Mouse (Mus musculus) hindbrain, embryonic 13.5 days (tissue): ENCODE measurements around the gene Hacd2. TPM values are rescaled to one million over a fixed set of nuclear protein-coding genes. Genes with fewer than 3 reads are reported as not detected.

Source experiments
- ATAC-seq: fragments of 200-750 bp; cut with Nextera tagmentation; 2 replicates; pipeline ENCODE4 v1.8.0; 2017; ENCODE audit warnings: moderate TSS enrichment; ENCODE audit not compliant: low FRiP score
- H3K27ac ChIP-seq: fragments of 300-500 bp; sonication (generic); 2 replicates; pipeline ENCODE4 v1.5.1; 2015; ENCODE audit warnings: inconsistent platforms, mild to moderate bottlenecking, moderate library complexity
- H3K27me3 ChIP-seq: fragments of 300-500 bp; sonication (generic); 2 replicates; pipeline ENCODE4 v1.6.1; 2015; ENCODE audit warnings: mild to moderate bottlenecking, inconsistent platforms
- H3K36me3 ChIP-seq: fragments of 300-500 bp; sonication (generic); 2 replicates; pipeline ENCODE4 v1.6.1; 2015; ENCODE audit warnings: mild to moderate bottlenecking, inconsistent platforms
- H3K4me1 ChIP-seq: fragments of 300-500 bp; sonication (generic); replicated peaks from 2 replicates; pipeline ENCODE4 v1.6.1; 2015; ENCODE audit warnings: inconsistent platforms
- H3K4me2 ChIP-seq: fragments of 300-500 bp; sonication (generic); 2 replicates; pipeline ENCODE4 v1.6.1; 2015; ENCODE audit warnings: inconsistent platforms, mild to moderate bottlenecking, moderate library complexity
- H3K4me3 ChIP-seq: fragments of 300-500 bp; sonication (generic); 2 replicates; pipeline ENCODE4 v1.5.1; 2015; ENCODE audit warnings: mild to moderate bottlenecking, inconsistent platforms
- H3K9ac ChIP-seq: fragments of 300-500 bp; sonication (generic); 2 replicates; pipeline ENCODE4 v1.6.1; 2015; ENCODE audit warnings: mild to moderate bottlenecking, inconsistent platforms
- H3K9me3 ChIP-seq: fragments of 300-500 bp; sonication (generic); 2 replicates; pipeline ENCODE4 v1.6.1; 2016; ENCODE audit warnings: inconsistent platforms
- WGBS: fragments of 180-500 bp; shearing (Covaris S2); methylation state at CpG from one replicate; pipeline ENCODE4 v1.1.7; 2015; 5-methylcytosine and 5-hydroxymethylcytosine counted together
- polyA plus RNA-seq: library from polyadenylated mRNA; unstranded; fragments of >200 nt; fragmentation: Nextera tagmentation; extraction: Ambion mirVana; gene quantifications from 2 replicates; pipeline ENCODE4 v1.2.1, GENCODE M21; 2015

Gene Hacd2
- polyA plus RNA-seq, 1 experiment from 2014 or later, result 39.2 TPM

DNA sequence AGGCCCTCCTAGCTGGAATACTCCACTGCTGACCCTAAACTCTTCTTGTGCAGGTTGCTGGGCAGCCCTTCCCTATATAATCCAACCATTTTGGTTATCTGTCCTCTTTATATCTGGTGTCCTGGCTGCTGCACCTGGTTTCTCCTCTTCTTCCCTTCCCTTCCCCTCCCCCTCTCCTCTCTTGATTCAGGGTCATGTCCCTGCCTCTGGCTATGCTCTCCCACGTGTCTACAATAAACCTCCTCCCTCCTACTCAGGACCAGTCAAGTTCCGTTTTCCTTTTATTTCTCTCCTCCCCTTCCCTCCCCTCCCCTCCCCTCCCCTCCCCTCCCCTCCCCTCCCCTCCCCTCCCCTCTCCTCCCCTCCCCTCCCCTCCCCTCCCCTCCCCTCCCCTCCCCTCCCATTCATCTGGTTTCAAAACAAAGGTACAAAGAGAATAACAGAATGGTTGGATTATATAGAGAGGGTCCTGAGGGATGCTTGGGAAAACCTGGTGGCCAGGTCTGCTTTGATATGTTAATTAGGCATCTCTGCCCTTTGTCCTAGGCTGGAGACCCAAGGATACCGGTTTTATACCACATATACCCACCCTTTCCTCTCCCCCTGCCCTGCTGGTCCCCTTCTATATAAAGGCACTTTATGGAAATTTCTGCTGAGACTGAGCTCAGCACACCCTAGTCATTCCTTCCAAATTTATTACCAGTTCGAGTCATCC is 16.3 kb downstream of the Hacd2 start:
- H3K4me2 ChIP-seq, result no peak overlapping the region
- H3K4me1 ChIP-seq, result peaks cover 10% of the 10 kb centered on the region
- H3K36me3 ChIP-seq, result peaks cover 24% of the 10 kb centered on the region
- no peak overlapping the region for H3K4me3 ChIP-seq
- no peaks in the 10 kb centered on the region for H3K9me3 ChIP-seq
- 0 out of 2 replicates have a peak overlapping the region, but pooled peaks have one; percentile 18 for H3K27ac ChIP-seq
- no peak for ATAC-seq
- no peak overlapping the region for H3K9ac ChIP-seq
- H3K27me3 ChIP-seq, result no peaks in the 10 kb centered on the region
- 15% methylated on average over 4 of the region's 4 CpGs for WGBS

DNA sequence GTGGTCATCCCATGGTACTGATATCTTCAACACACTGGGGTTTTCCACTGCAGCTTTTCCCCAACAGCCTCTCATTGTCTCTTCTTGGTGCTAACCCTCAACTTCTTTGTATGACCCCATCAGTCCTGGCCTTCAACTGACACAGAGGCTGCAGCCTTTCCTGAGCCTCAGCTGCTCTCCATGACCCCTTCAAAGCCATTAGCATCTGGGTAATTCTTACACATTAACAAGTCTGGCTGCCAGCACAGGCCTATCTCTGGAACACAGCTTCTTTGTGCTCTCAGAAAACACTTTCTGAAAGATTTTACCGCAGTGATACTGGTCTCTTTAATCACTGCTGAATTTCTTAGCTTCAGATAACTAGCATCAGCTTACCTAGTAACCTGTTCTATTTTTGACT is 17.9 kb downstream of the Hacd2 start:
- no peak overlapping the region for H3K9ac ChIP-seq
- WGBS, result 63% methylated on average over 1 of the region's 1 CpGs

DNA sequence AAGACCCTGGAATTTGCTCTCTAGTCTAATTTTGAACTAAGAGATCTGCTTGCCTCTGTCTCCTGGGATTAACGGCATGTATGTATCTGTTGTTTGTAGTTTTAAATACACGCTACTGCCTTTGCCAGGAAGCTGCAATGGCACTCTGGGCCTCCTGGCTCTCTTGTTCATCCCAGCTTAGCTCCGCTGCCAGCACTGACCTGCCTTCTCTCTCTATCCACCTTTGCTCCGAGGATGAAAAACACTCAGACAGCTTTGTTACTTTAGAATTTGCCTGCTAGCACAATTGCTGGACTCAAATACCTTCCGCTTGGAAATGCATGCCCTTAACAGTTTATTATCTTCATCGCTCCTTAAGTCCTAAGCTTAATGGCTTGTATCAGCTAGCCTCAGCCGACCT is 18.8 kb downstream of the Hacd2 start:
- 90% methylated on average over 7 of the region's 7 CpGs for WGBS
- ATAC-seq, result no peak
- no peak overlapping the region for H3K4me3 ChIP-seq
- no peak overlapping the region for H3K27ac ChIP-seq
- H3K4me1 ChIP-seq, result peaks cover 10% of the 10 kb centered on the region
- H3K36me3 ChIP-seq, result peaks cover 28% of the 10 kb centered on the region
- no peaks in the 10 kb centered on the region for H3K9me3 ChIP-seq
- no peak overlapping the region for H3K9ac ChIP-seq
- H3K27me3 ChIP-seq, result no peaks in the 10 kb centered on the region
- no peak overlapping the region for H3K4me2 ChIP-seq

More for the DNA sequence above, 17.9 kb downstream of the Hacd2 start:
- peaks cover 10% of the 10 kb centered on the region for H3K4me1 ChIP-seq
- ATAC-seq, result no peak
- H3K27me3 ChIP-seq, result no peaks in the 10 kb centered on the region
- no peak overlapping the region for H3K27ac ChIP-seq
- H3K4me2 ChIP-seq, result no peak overlapping the region
- peaks cover 28% of the 10 kb centered on the region for H3K36me3 ChIP-seq
- H3K9me3 ChIP-seq, result no peaks in the 10 kb centered on the region
- no peak overlapping the region for H3K4me3 ChIP-seq

GRCm38 (mm10) chr16:35046081-35046775 is 24.0 kb downstream of the Hacd2 start:
- 88% methylated on average over 6 of the region's 6 CpGs for WGBS
- peaks cover 4% of the 10 kb centered on the region for H3K4me1 ChIP-seq
- H3K36me3 ChIP-seq, result peaks cover 17% of the 10 kb centered on the region
- no peak for ATAC-seq
- H3K27ac ChIP-seq, result no peak overlapping the region
- no peaks in the 10 kb centered on the region for H3K9me3 ChIP-seq
- H3K9ac ChIP-seq, result no peak overlapping the region
- no peak overlapping the region for H3K4me2 ChIP-seq
- H3K27me3 ChIP-seq, result no peaks in the 10 kb centered on the region
- no peak overlapping the region for H3K4me3 ChIP-seq

DNA sequence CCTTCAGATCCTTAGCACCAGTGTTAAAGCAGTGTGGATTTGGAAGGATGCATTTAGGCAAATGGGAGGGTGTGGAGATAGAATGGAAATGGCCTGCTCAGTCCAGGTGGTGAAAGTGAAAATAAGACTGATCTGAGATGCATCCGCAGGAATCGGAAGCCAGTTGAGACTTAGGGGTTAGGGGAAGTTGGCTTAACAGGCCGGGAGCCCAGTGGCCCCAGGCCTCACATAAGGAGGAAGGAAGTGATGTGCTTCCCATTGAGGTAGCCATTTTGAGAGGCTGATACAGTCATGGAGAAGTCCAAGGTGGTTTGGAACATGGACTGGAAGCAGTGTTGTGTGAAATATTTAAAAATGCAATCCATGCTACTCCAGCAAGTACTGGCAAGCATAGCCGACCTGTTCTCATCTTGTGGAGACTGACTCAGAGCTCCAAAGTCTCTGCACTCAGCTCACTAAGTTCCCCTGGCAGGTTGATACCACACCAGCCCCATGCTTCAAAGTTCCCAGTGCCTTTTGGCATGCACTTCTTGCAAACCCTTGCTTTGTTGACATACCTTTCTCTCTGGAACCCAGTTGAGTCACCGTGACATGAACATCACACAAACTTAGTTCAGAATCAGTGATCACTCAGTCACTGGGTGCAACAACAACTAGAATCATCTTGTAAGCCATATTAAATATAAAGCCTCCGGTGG is 25.2 kb downstream of the Hacd2 start:
- ATAC-seq, result no peak
- Histone ChIP-seq H3K4me2 (no peak overlapping the region), H3K36me3 (peaks cover 11% of the 10 kb centered on the region), H3K9ac (no peak overlapping the region), H3K4me1 (peaks cover 11% of the 10 kb centered on the region), H3K27me3 (no peaks in the 10 kb centered on the region), H3K9me3 (no peaks in the 10 kb centered on the region), H3K4me3 (no peak overlapping the region), H3K27ac (no peak overlapping the region)
- 94% methylated on average over 6 of the region's 6 CpGs for WGBS

DNA sequence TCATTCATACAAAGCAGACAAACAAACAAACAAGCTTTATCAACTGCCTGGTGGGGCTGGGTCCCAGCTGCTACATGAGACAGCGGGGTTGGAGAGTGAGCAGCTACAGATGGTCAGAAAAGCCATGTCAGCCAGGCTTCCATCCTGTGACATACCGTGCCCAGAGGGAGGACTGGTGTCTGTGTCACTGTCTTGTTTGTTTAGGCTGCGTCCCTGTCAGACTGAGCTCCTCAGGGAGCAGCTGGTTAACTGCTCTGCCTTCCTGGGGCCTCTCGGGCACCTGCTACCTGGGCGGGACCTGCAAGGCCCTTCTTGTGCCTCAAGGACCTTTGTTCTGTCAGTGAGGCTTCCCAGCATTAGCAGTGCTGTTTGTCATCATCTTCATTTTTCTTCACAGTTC is 28.8 kb downstream of the Hacd2 start:
- WGBS, result 30% methylated on average over 5 of the region's 5 CpGs
- ATAC-seq, result no peak; the same call in 1 of the 2 replicates
- Histone ChIP-seq H3K4me1 (peaks cover 11% of the 10 kb centered on the region), H3K4me2 (no peak overlapping the region), H3K9ac (peak overlapping the region; percentile 15; the same call in 1 of the 2 replicates), H3K9me3 (no peaks in the 10 kb centered on the region), H3K36me3 (peaks cover 6% of the 10 kb centered on the region; the same call in 1 of the 2 replicates), H3K4me3 (no peak overlapping the region), H3K27me3 (0 out of 2 replicates have a peak, but pooled peaks cover 2% of the 10 kb centered on the region), H3K27ac (peak overlapping the region; percentile 3; the same call in 1 of the 2 replicates)

GRCm38 (mm10) chr16:35052191-35052590 is 30.0 kb downstream of the Hacd2 start:
- Histone ChIP-seq H3K27me3 (0 out of 2 replicates have a peak, but pooled peaks cover 2% of the 10 kb centered on the region), H3K36me3 (peaks cover 6% of the 10 kb centered on the region; the same call in 1 of the 2 replicates), H3K9me3 (no peaks in the 10 kb centered on the region), H3K27ac (no peak overlapping the region), H3K4me2 (no peak overlapping the region), H3K4me3 (no peak overlapping the region), H3K9ac (no peak overlapping the region), H3K4me1 (peaks cover 11% of the 10 kb centered on the region)
- WGBS, result 97% methylated on average over 1 of the region's 1 CpGs
- no peak for ATAC-seq

DNA sequence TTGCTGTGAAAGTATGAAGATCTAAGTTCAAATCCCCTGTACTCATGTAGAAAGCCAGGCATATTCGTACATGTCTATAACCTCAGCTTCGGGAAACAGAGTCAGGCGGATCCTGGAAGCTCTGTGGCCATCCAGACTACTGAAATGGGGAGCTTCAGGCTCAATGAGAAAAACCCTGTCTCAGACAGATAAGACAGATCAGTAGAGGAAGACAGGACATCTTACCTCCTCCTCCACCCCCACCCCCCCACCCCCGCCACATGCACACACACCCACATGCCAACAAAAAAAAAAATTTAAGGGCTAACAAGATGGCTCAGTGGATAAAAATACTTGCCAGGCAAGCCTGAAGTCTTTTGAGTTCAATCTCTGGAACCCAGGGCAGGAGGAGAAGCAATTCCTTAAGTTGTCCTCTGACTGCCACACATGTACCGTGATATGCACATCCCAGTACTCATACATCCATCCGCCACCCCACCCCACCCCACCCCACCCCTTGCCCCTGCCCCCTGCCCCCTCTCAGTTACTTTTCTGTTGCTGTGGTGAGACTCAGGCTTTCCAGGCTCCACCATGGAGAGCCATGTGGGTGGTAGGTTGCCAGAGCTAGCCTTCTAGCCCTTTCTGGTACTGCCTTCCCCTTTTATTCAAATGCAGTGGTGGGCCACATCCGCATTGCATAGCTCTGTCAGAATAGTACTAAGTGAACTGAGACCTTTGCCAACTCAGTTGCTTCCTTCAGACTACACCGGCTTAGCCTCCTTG is 32.4 kb downstream of the Hacd2 start:
- Histone ChIP-seq H3K4me3 (no peak overlapping the region), H3K9ac (no peak overlapping the region), H3K27ac (no peak overlapping the region), H3K36me3 (peaks cover 6% of the 10 kb centered on the region; the same call in 1 of the 2 replicates), H3K9me3 (no peaks in the 10 kb centered on the region), H3K4me1 (peaks cover 11% of the 10 kb centered on the region), H3K4me2 (no peak overlapping the region), H3K27me3 (0 out of 2 replicates have a peak, but pooled peaks cover 2% of the 10 kb centered on the region)
- ATAC-seq, result no peak
- 84% methylated on average over 8 of the region's 8 CpGs for WGBS

GRCm38 (mm10) chr16:35055194-35055506 is 32.9 kb downstream of the Hacd2 start:
- Histone ChIP-seq H3K27ac (no peak overlapping the region), H3K9ac (no peak overlapping the region), H3K4me3 (no peak overlapping the region), H3K27me3 (0 out of 2 replicates have a peak, but pooled peaks cover 2% of the 10 kb centered on the region), H3K4me2 (no peak overlapping the region), H3K9me3 (no peaks in the 10 kb centered on the region), H3K36me3 (peaks cover 6% of the 10 kb centered on the region; the same call in 1 of the 2 replicates), H3K4me1 (peaks cover 11% of the 10 kb centered on the region)
- no peak for ATAC-seq
- WGBS, result 79% methylated on average over 1 of the region's 1 CpGs

DNA sequence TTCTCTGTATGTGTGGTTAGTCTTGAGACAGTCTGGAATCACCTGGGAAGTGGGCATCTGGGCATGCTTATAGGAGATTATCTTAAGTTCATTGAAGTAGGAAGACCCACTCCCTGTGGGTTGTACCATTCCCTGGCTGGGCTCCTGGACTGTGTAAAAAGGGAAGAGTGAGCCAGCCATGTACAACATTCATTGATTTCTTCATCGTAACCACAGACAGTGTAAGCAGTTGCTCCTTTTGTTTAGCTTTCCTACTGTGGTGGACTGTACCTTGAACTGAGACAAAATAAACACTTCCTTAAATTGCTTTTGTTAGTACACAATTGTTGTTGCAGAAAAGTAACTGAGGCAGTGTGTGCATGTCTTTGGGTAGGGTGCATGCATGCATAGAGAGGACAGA is 33.6 kb downstream of the Hacd2 start:
- 79% methylated on average over 1 of the region's 1 CpGs for WGBS
- Histone ChIP-seq H3K9ac (peak overlapping the region; percentile 36; the same call in 1 of the 2 replicates), H3K4me1 (peaks cover 11% of the 10 kb centered on the region), H3K27ac (no peak overlapping the region), H3K27me3 (0 out of 2 replicates have a peak, but pooled peaks cover 2% of the 10 kb centered on the region), H3K9me3 (no peaks in the 10 kb centered on the region), H3K4me2 (no peak overlapping the region), H3K4me3 (no peak overlapping the region), H3K36me3 (peaks cover 6% of the 10 kb centered on the region; the same call in 1 of the 2 replicates)
- 0 out of 2 replicates have a peak, but pooled peaks have one; percentile 21 for ATAC-seq

GRCm38 (mm10) chr16:35056306-35056705 is 34.1 kb downstream of the Hacd2 start:
- 0 out of 2 replicates have a peak, but pooled peaks cover 2% of the 10 kb centered on the region for H3K27me3 ChIP-seq
- no peak overlapping the region for H3K27ac ChIP-seq
- peak; percentile 57; the same call in 1 of the 2 replicates for ATAC-seq
- peaks cover 7% of the 10 kb centered on the region for H3K4me1 ChIP-seq
- H3K4me3 ChIP-seq, result no peak overlapping the region
- peak overlapping the region; percentile 36; the same call in 1 of the 2 replicates for H3K9ac ChIP-seq
- 24% methylated on average over 5 of the region's 5 CpGs for WGBS
- no peaks in the 10 kb centered on the region for H3K9me3 ChIP-seq
- peaks cover 6% of the 10 kb centered on the region; the same call in 1 of the 2 replicates for H3K36me3 ChIP-seq
- H3K4me2 ChIP-seq, result no peak overlapping the region
